Mouse (Mus musculus) heart, adult 2 months (tissue): ENCODE measurements around the gene Naa38. TPM values are rescaled to one million over a fixed set of nuclear protein-coding genes. Genes with fewer than 3 reads are reported as not detected.
A peak's percentile ranks its signal among the peaks of the same experiment; 100 is the strongest.

ENCODE experiments used
- DNase-seq, 2 experiments: peaks; one replicate each; pipeline ENCODE4 v3.0.0; 2021
- H3K27ac ChIP-seq: fragments of 200-600 bp; 2 replicates; pipeline ENCODE4 v1.8.1; 2022
- H3K27me3 ChIP-seq: fragments of 200-500 bp; 2 replicates; pipeline ENCODE4 v1.6.1; 2012; ENCODE audit warnings: mild to moderate bottlenecking, low read length, inconsistent platforms, mixed read lengths; ENCODE audit not compliant: control insufficient read depth, insufficient read depth
- H3K36me3 ChIP-seq: fragments of 200-500 bp; 2 replicates; pipeline ENCODE4 v1.6.1; 2012; ENCODE audit warnings: low read length, inconsistent platforms; ENCODE audit not compliant: control insufficient read depth, insufficient read depth
- H3K4me1 ChIP-seq: fragments of 200-500 bp; 2 replicates; pipeline ENCODE4 v1.6.1; 2011; ENCODE audit warnings: low read length; ENCODE audit not compliant: control insufficient read depth, insufficient read depth
- H3K4me3 ChIP-seq: fragments of 200-600 bp; 2 replicates; pipeline ENCODE4 v1.8.1; 2022
- H3K79me2 ChIP-seq: fragments of 200-500 bp; replicated peaks from 2 replicates; pipeline ENCODE4 v1.6.1; 2012; ENCODE audit warnings: mild to moderate bottlenecking, inconsistent platforms, low read length, moderate library complexity, mixed read lengths; ENCODE audit not compliant: control insufficient read depth, insufficient read depth
- H3K9ac ChIP-seq: fragments of 200-500 bp; 2 replicates; pipeline ENCODE4 v1.6.1; 2012; ENCODE audit warnings: low read depth, mild to moderate bottlenecking, control low read depth, inconsistent platforms, low read length, mixed read lengths
- CTCF ChIP-seq: fragments of 200-600 bp; IDR thresholded peaks from 2 replicates; pipeline ENCODE4 v1.8.1; 2022; ENCODE audit warnings: antibody characterized with exemption, mild to moderate bottlenecking, moderate library complexity
- EP300 ChIP-seq: fragments of 200-500 bp; IDR thresholded peaks from 2 replicates; pipeline ENCODE4 v1.6.1; 2011; ENCODE audit warnings: low read depth, low read length, control low read depth; ENCODE audit not compliant: insufficient read depth
- POLR2A ChIP-seq: fragments of 200-500 bp; IDR thresholded peaks from 2 replicates; pipeline ENCODE4 v1.6.1; 2011; ENCODE audit warnings: mild to moderate bottlenecking, low read depth, low read length, control low read depth; ENCODE audit not compliant: insufficient read depth
- WGBS: fragments of 180-500 bp; shearing (Covaris S2); methylation state at CpG from one replicate; pipeline ENCODE4 v1.1.7; 2018; 5-methylcytosine and 5-hydroxymethylcytosine counted together
- intact Hi-C: fragments of 180-260 bp; cut with DNase I; formaldehyde crosslinking; loops from one replicate; pipeline ENCODE4 v1.15.1; 2025
- polyA plus RNA-seq: library from polyadenylated mRNA; depleted of rRNA; stranded (reverse); fragments of >200 nt; gene quantifications from 2 replicates; pipeline ENCODE4 v1.2.3, GENCODE M21; 2012
- total RNA-seq, 2 experiments: library from RNA; stranded (reverse); gene quantifications; 2 replicates each; pipeline ENCODE4 v1.2.3; 2021

Gene Naa38
- total and polyA plus RNA-seq, 3 experiments, result 102 to 145 (median 113) TPM

DNA sequence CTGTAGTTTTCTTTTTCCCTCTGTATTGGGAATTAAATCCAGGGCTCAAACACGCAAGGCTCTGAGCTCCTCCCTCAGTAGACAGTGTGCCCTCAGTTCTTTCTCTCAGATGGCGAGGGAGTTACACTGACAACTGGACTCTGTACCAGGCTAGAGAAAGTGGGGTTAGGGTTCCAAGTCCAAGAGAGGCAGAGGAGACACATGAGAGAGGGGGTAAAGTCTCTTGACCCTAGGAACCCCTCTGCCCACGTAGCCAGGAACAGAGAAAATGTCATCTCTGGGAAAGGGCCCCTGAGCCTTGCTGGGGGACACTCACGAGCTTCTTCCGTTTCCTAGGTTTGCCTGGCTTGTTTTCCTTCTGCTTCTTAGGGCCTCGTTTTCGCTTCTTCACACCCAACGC is 30.9 kb upstream of the Naa38 start:
- Histone ChIP-seq H3K4me1 (peaks cover 21% of the 10 kb centered on the region), H3K36me3 (no peaks in the 10 kb centered on the region), H3K27me3 (no peaks in the 10 kb centered on the region), H3K27ac (peak overlapping the region; percentile 91), H3K9ac (no peak overlapping the region; the same call in 1 of the 2 replicates), H3K4me3 (no peak overlapping the region), H3K79me2 (no peaks in the 10 kb centered on the region)
- DNase-seq, result no peak
- no peak for TF ChIP-seq EP300
- no peak for TF ChIP-seq CTCF
- no peak for TF ChIP-seq POLR2A
- 39% methylated on average over 8 of the region's 8 CpGs for WGBS
- intact Hi-C loops, result loop anchor here (2.0 kb wide), 2 partner anchors 38 to 56 kb away; partner anchors contain the start of gene Kcnab3

DNA sequence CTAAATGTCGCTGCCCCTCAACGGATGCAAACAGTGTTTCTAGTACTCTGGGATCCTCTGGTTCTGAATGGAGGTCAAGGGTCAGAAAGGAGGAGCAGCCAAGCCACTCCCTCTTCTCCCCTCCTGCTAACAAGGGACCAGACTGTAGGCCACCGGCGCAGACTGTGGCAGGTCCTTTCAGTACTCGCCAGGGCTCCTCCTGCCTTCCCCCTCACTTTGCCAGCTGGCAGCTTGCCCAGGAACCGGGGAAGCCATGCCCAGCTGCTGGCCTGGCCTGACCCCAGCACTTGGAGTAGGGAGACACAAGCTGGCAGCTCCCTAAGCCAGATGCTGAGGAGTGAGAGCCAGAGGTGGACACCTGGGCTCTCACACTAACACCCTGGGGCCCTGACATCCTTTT is 30.4 kb upstream of the Naa38 start:
- Histone ChIP-seq H3K79me2 (no peaks in the 10 kb centered on the region), H3K4me1 (peaks cover 21% of the 10 kb centered on the region), H3K36me3 (no peaks in the 10 kb centered on the region), H3K27me3 (no peaks in the 10 kb centered on the region), H3K27ac (peak overlapping the region; percentile 91), H3K9ac (no peak overlapping the region), H3K4me3 (no peak overlapping the region)
- intact Hi-C loops, result loop anchor here (2.0 kb wide), 2 partner anchors 38 to 56 kb away; partner anchors contain the start of gene Kcnab3
- DNase-seq, result peak; percentile 94
- WGBS, result under 1% methylated on average over 6 of the region's 6 CpGs
- TF ChIP-seq CTCF (no peak), EP300 (peak; percentile 65; the same call in 1 of the 2 replicates)

DNA sequence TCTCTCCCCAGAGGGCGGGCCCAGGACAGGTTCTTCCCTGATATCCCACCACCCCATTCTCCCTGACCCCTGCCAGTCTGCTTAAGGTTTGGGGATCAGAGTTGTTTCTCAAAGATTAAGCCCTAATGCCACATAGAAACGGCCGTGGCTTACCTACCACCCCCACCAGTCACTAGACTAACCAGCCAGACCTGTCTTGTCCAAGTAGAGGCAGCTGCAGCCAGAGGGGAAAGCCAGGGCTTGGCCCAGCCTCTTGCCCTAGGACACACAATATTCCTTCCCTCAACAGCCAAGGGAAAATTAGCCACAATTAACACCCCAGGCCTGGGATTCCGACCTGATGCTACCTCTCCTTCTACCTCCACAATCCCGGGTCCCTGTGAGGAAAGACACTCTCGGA is 29.6 kb upstream of the Naa38 start:
- TF ChIP-seq CTCF (no peak), POLR2A (no peak), EP300 (no peak)
- Histone ChIP-seq H3K4me3 (peak overlapping the region; percentile 84), H3K27ac (peak overlapping the region; percentile 91), H3K4me1 (peaks cover 21% of the 10 kb centered on the region), H3K27me3 (no peaks in the 10 kb centered on the region), H3K9ac (peak overlapping the region; percentile 68), H3K36me3 (no peaks in the 10 kb centered on the region), H3K79me2 (no peaks in the 10 kb centered on the region)
- no peak for DNase-seq
- whole genome bisulfite sequencing, result 31% methylated on average over 6 of the region's 6 CpGs
- intact Hi-C loops, result loop anchor here (2.0 kb wide), 3 partner anchors 25 to 55 kb away; partner anchors contain the start of genes Kcnab3 and Rnf227

DNA sequence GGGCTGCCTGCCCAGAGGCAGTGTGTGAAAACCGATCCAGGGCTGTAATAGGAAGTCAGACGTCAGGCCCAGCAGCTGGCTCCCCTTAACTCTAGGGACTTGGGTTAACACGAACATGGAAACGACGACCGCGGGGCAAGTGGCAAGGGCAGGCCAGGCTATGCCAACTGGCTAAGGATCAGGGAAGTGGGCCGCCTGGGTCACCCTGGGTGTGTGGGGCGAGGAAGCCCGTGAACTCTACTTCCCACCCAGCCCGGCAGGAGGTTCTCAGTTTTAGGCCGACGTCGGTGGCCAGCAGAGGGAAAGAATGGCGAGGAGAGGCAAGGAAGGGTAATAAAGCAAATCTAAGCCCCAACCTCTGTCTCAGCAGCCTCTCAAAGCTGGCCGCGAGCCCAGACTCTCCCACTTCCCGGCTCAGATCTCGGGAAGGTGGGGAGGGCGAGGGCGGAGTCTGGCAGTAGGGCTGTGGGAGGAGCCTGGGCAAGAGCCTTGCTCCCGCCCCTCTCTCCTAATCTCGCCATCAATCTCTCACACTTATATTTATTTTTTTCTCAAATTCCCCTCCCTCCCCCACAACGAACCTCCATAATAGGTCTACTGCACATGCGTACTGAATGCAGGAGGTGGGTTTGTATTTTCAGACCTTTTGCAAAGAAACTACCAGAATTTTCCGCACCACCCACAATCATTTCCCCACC is 29.0 kb upstream of the Naa38 start:
- WGBS, result under 1% methylated on average over 26 of the region's 26 CpGs
- TF ChIP-seq CTCF (peak; percentile 39), EP300 (peak; percentile 26; the same call in 1 of the 2 replicates), POLR2A (peak; percentile 75)
- H3K27me3 ChIP-seq, result no peaks in the 10 kb centered on the region
- peak overlapping the region; percentile 84 for H3K4me3 ChIP-seq
- H3K4me1 ChIP-seq, result peaks cover 21% of the 10 kb centered on the region
- peak overlapping the region; percentile 68 for H3K9ac ChIP-seq
- DNase-seq, result peak; percentile 95
- H3K27ac ChIP-seq, result peak overlapping the region; percentile 91
- H3K79me2 ChIP-seq, result no peaks in the 10 kb centered on the region
- H3K36me3 ChIP-seq, result no peaks in the 10 kb centered on the region
- intact Hi-C loops, result loop anchor here (2.0 kb wide), 1 partner anchor 26 kb away; the partner anchor contains the start of gene Rnf227

DNA sequence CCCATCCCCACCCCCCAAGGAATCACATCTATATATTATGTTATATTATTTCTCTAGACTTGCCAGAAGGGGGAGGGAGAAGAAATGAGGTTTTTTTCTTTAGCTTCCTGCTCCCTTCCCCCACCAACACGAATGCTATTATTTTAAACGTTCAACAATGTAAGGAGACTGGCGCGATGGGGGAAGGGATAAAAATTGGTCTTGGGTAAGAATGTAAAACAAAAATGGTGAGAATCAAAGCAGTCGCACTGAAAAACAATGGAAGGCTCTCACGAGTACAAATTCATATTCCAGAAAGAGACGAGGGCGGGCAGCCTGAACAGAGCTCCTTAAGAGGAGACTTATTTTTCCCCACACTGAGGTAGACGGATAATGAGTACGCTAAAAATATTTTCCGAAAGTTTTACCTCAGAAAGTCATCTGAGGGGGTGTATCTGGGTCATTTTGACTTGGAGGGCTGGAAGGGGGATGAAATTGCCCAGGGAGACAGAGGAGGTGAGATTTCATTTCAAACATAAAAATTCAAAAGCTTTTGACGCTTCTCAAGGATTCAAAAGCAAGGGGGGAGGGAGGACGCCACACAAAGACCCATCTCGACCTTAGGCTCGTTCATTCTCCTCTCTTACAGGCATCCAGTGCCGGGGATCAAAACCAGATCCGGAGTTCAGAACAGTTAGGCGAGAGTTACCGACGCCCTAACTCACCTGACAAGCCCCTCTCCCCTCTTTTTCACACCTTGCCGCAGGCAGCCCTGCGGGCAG is 28.3 kb upstream of the Naa38 start:
- Histone ChIP-seq H3K27me3 (no peaks in the 10 kb centered on the region), H3K9ac (peak overlapping the region; percentile 46), H3K4me1 (peaks cover 21% of the 10 kb centered on the region), H3K4me3 (peak overlapping the region; percentile 84), H3K27ac (peak overlapping the region; percentile 91), H3K36me3 (no peaks in the 10 kb centered on the region), H3K79me2 (no peaks in the 10 kb centered on the region)
- WGBS, result under 1% methylated on average over 22 of the region's 22 CpGs
- DNase-seq, result peak; percentile 27 to 44
- intact Hi-C loops, result loop anchor here (2.0 kb wide), 1 partner anchor 26 kb away; the partner anchor contains the start of gene Rnf227
- TF ChIP-seq POLR2A (no peak), CTCF (no peak), EP300 (no peak)
